Comparison of ENCODE assay signal across 8 mouse cellular contexts in genomic region chr4:57569711-57570110, GRCm38 (mm10). TPM values are rescaled to one million over a fixed set of nuclear protein-coding genes. Genes with fewer than 3 reads are reported as not detected.
DNase-seq lines count a peak whose midpoint lies in the region; ATAC-seq and TF ChIP-seq lines count a peak whose summit lies in the region.

No protein-coding gene starts in this region.

- no peak for TF ChIP-seq CTCF in lung, adult 2 months (IDR thresholded peaks at IDR 0.05; ENCODE audit: insufficient read depth, low read length)

- H3K27ac ChIP-seq in heart, embryonic 10.5 days: peak overlapping the region; percentile 98
- H3K27ac ChIP-seq in intestine, embryonic 16.5 days (ENCODE audit: low read length): peak overlapping the region; percentile 17; the same call in 1 of the 2 replicates
- H3K27ac ChIP-seq in stomach, embryonic 15.5 days: no peak overlapping the region

- no peaks in the 10 kb centered on the region for H3K4me1 ChIP-seq in lung, adult 2 months (ENCODE audit: control insufficient read depth, insufficient read depth, low read length)
- H3K4me1 ChIP-seq in heart, embryonic 10.5 days: peaks cover 57% of the 10 kb centered on the region
- H3K4me1 ChIP-seq in intestine, embryonic 16.5 days (ENCODE audit: control insufficient read depth, insufficient read depth, low read length): 0 out of 2 replicates have a peak, but pooled peaks cover 6% of the 10 kb centered on the region
- H3K4me1 ChIP-seq in stomach, embryonic 15.5 days: no peaks in the 10 kb centered on the region

- no peak for ATAC-seq in intestine, embryonic 16.5 days
- ATAC-seq in stomach, embryonic 15.5 days (ENCODE audit: insufficient read depth, low FRiP score, low read depth): no peak

- no peak overlapping the region for H3K4me3 ChIP-seq in lung, adult 2 months (replicated peaks; ENCODE audit: extremely low read depth, low read depth, low read length)
- H3K4me3 ChIP-seq in heart, embryonic 10.5 days: peak overlapping the region; percentile 81
- peak overlapping the region; percentile 63 for H3K4me3 ChIP-seq in intestine, embryonic 16.5 days (ENCODE audit: low read length)
- peak overlapping the region; percentile 56; the same call in 1 of the 2 replicates for H3K4me3 ChIP-seq in stomach, embryonic 15.5 days (replicated peaks)

- peaks cover 5% of the 10 kb centered on the region; the same call in 1 of the 2 replicates for H3K27me3 ChIP-seq in heart, embryonic 10.5 days (ENCODE audit: insufficient read depth, poor library complexity, severe bottlenecking)
- peaks cover 6% of the 10 kb centered on the region; the same call in 1 of the 2 replicates for H3K27me3 ChIP-seq in intestine, embryonic 16.5 days (replicated peaks; ENCODE audit: control insufficient read depth, insufficient read depth, low read length)
- H3K27me3 ChIP-seq in stomach, embryonic 15.5 days (replicated peaks): 0 out of 2 replicates have a peak, but pooled peaks cover 3% of the 10 kb centered on the region

- WGBS in lung, adult 2 months: 43% methylated on average over 6 of the region's 6 CpGs
- 31% methylated on average over 6 of the region's 6 CpGs for WGBS in heart, embryonic 10.5 days
- WGBS in intestine, embryonic 16.5 days: 66% methylated on average over 6 of the region's 6 CpGs
- WGBS in stomach, embryonic 15.5 days: 65% methylated on average over 6 of the region's 6 CpGs

- peaks cover 5% of the 10 kb centered on the region; the same call in 1 of the 2 replicates for H3K36me3 ChIP-seq in heart, embryonic 10.5 days
- H3K36me3 ChIP-seq in intestine, embryonic 16.5 days (ENCODE audit: control insufficient read depth, insufficient read depth, low read length): no peaks in the 10 kb centered on the region
- H3K36me3 ChIP-seq in stomach, embryonic 15.5 days: no peaks in the 10 kb centered on the region

- H3K9me3 ChIP-seq in heart, embryonic 10.5 days: no peaks in the 10 kb centered on the region
- no peaks in the 10 kb centered on the region for H3K9me3 ChIP-seq in intestine, embryonic 16.5 days (ENCODE audit: control insufficient read depth, low read length)
- no peaks in the 10 kb centered on the region for H3K9me3 ChIP-seq in stomach, embryonic 15.5 days

- TF ChIP-seq POLR2A in lung, adult 2 months (IDR thresholded peaks at IDR 0.05; ENCODE audit: borderline replicate concordance, extremely low read depth, low read depth, low read length): no peak

- peak overlapping the region; percentile 75 for H3K9ac ChIP-seq in intestine, embryonic 16.5 days (ENCODE audit: low read depth, low read length)
- no peak overlapping the region for H3K9ac ChIP-seq in stomach, embryonic 15.5 days

- peak; percentile 24 to 61 for DNase-seq in lung, adult 18-20 months
- DNase-seq in lung, adult 2 months: no peak
- DNase-seq in heart, embryonic 10.5 days (ENCODE audit: low spot score): peak; percentile 80
- no peak for DNase-seq in urinary bladder, adult 2 months (ENCODE audit: low spot score)
- no peak for DNase-seq in layer of hippocampus, postnatal 14 days (ENCODE audit: low spot score in 2 of 2)
- DNase-seq in layer of hippocampus, adult 9-10 months (ENCODE audit: low spot score): no peak

- peak overlapping the region; percentile 87 for H3K4me2 ChIP-seq in intestine, embryonic 16.5 days (ENCODE audit: low read depth, low read length)
- peak overlapping the region; percentile 95; the same call in 1 of the 2 replicates for H3K4me2 ChIP-seq in stomach, embryonic 15.5 days

RNA-seq across cellular contexts. Expression of gene Pakap, which starts 1.7 kb away (rescaled TPM):
- polyA plus RNA-seq in lung, adult 2 months (2012; rRNA removed): 1.6 and 2.7 TPM in 2 replicates
- 53.0 and 72.5 TPM in 2 replicates for polyA plus RNA-seq in heart, embryonic 10.5 days (2016; fragmentation: Nextera tagmentation; extraction: Ambion mirVana)
- 21.2 and 22.0 TPM in 2 replicates for polyA plus RNA-seq in intestine, embryonic 16.5 days (2015; fragmentation: Nextera tagmentation; extraction: Ambion mirVana)
- polyA plus RNA-seq in stomach, embryonic 15.5 days (2015; fragmentation: Nextera tagmentation; extraction: Ambion mirVana): 24.7 and 25.8 TPM in 2 replicates
- 3.6 and 6.4 TPM in 2 replicates for polyA plus RNA-seq in urinary bladder, adult 2 months (2012; rRNA removed)
- 10 to 100 TPM; 20.8 to 26.0 TPM for total RNA-seq in layer of hippocampus, postnatal 14 days (2021)

Comparison
In these comparisons a context has a peak if more than half of its experiments do, and no peak if none do; other contexts are left out.
1. DNase-seq: peak in lung, adult 18-20 months (2 of 2) and heart, embryonic 10.5 days (single experiment); none in lung, adult 2 months (single experiment), urinary bladder, adult 2 months (single experiment), layer of hippocampus, postnatal 14 days (0 of 2) and layer of hippocampus, adult 9-10 months (single experiment).